In genomic region chr10:51173619-51174018, GRCm38 (mm10) we compare ENCODE assay signal across 19 mouse cellular contexts.
"Had no signal": no experiment of that assay in that cellular context is flagged by ENCODE, and none has a peak within 500 bp of the region (broad histone marks: within the 10 kb centered on the region; RNA-seq: fewer than 3 reads in every experiment).

No protein-coding gene starts in this region.

- H3K36me3 ChIP-seq: kidney, embryonic 15.5 days; liver, embryonic 13.5 days; midbrain, embryonic 12.5 days; midbrain, embryonic 15.5 days; neural tube, embryonic 12.5 days; neural tube, embryonic 15.5 days had no signal

- H3K9me3 ChIP-seq: kidney, embryonic 15.5 days; midbrain, embryonic 12.5 days; midbrain, embryonic 15.5 days; neural tube, embryonic 12.5 days; neural tube, embryonic 15.5 days had no signal

- H3K4me3 ChIP-seq: kidney, embryonic 15.5 days; left cerebral cortex, adult 2 months; liver, embryonic 13.5 days; midbrain, embryonic 12.5 days; midbrain, embryonic 15.5 days; neural tube, embryonic 12.5 days; neural tube, embryonic 15.5 days had no signal

- H3K27me3 ChIP-seq: kidney, embryonic 15.5 days; liver, embryonic 13.5 days; midbrain, embryonic 12.5 days; midbrain, embryonic 15.5 days; neural tube, embryonic 12.5 days; neural tube, embryonic 15.5 days had no signal

- H3K9ac ChIP-seq: kidney, embryonic 15.5 days; liver, embryonic 13.5 days; midbrain, embryonic 12.5 days; midbrain, embryonic 15.5 days; neural tube, embryonic 12.5 days; neural tube, embryonic 15.5 days had no signal

- H3K4me1 ChIP-seq: kidney, embryonic 15.5 days; liver, embryonic 13.5 days; midbrain, embryonic 12.5 days; midbrain, embryonic 15.5 days; neural tube, embryonic 12.5 days; neural tube, embryonic 15.5 days had no signal

- DNase-seq: kidney, adult 11 months; kidney, postnatal 25 days; layer of hippocampus, postnatal 36 days; liver, embryonic 13.5 days; lung, postnatal 14 days; right cerebral cortex, adult 18-20 months; right cerebral cortex, postnatal 14 days; right cerebral cortex, postnatal 4 days; thymus, adult 2 months; thymus, postnatal 14 days; thymus, postnatal 4 days had no signal

- H3K4me2 ChIP-seq: kidney, embryonic 15.5 days; liver, embryonic 13.5 days; midbrain, embryonic 12.5 days; midbrain, embryonic 15.5 days; neural tube, embryonic 12.5 days; neural tube, embryonic 15.5 days had no signal

- H3K27ac ChIP-seq: kidney, embryonic 15.5 days; left cerebral cortex, adult 2 months; liver, embryonic 13.5 days; macrophage; midbrain, embryonic 12.5 days; midbrain, embryonic 15.5 days; neural tube, embryonic 12.5 days; neural tube, embryonic 15.5 days; stomach, postnatal 0 days had no signal

- ATAC-seq: midbrain, embryonic 15.5 days had no signal
